Mouse (Mus musculus): ENCODE results near the gene Psd4.

- TF ChIP-seq CTCF (IDR thresholded peaks at IDR 0.05; ENCODE audit: low read depth) (no peak), EP300 (IDR thresholded peaks at IDR 0.05; ENCODE audit: low read depth) (no peak)
Observed at GRCm38 (mm10) chr2:24383636-24384035, 16.3 kb downstream of the Psd4 start.
